Mouse (Mus musculus) bone marrow, adult 2 months (tissue): ENCODE data around the gene Nt5c3.

Source experiments
- CTCF ChIP-seq: fragments of 200-500 bp; IDR thresholded peaks from 2 replicates; pipeline ENCODE4 v1.5.1; 2011; ENCODE audit warnings: low read length, control low read depth; ENCODE audit not compliant: control insufficient read depth, insufficient read depth
- POLR2A ChIP-seq: fragments of 200-500 bp; IDR thresholded peaks from 2 replicates; pipeline ENCODE4 v1.6.1; 2011; ENCODE audit warnings: low read depth, mild to moderate bottlenecking, control low read depth, low read length, borderline replicate concordance; ENCODE audit not compliant: control insufficient read depth

DNA sequence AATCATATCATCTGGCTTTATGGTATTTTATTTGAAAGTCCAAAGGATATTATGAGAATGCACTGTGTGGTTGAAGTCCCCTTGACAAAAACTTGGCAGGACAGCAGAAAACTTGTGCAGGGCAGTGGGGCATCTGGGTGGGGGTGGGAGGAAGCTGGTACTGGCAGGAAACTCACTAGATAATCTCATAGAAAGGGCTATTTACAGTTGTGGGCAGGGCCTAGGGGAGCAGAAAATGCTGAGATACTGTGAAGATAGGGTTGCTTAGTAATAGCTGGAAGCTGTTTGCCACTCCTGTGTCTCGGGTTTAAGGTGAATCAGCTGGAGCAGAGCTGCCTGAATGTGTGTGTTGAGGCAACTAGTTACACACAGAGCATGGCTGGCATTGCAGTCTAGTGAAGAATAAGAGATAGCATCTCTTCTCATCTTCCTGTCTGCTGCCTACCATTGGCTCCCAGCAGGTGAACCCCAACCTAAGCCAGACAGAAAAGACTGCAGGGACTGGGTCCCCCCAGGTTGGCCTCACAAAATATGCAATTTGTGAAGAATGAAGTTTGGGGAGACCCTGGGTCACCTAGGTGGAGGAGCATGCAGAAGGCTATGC, 44.3 kb downstream of the Nt5c3 start:
- no peak for TF ChIP-seq POLR2A
- no peak for TF ChIP-seq CTCF
